Mouse (Mus musculus) embryonic facial prominence, embryonic 11.5 days (tissue): ENCODE results near the gene Hoxc8. TPM values are rescaled to one million over a fixed set of nuclear protein-coding genes. Genes with fewer than 3 reads are reported as not detected.

Source experiments
- ATAC-seq: fragments of 200-750 bp; cut with Nextera tagmentation; replicated peaks from 2 replicates; pipeline ENCODE4 v1.8.0; 2017; ENCODE audit warnings: low read depth; ENCODE audit not compliant: insufficient number of reproducible peaks, low FRiP score, low TSS enrichment
- DNase-seq: peaks from one replicate; pipeline ENCODE4 v3.0.0-alpha.2; 2015; ENCODE audit warnings: low spot score
- H3K27ac ChIP-seq: fragments of 300-500 bp; sonication (generic); replicated peaks from 2 replicates; pipeline ENCODE4 v1.5.1; 2014; ENCODE audit warnings: mild to moderate bottlenecking, low read depth, low read length, control low read depth
- H3K27me3 ChIP-seq: fragments of 300-500 bp; sonication (generic); 2 replicates; pipeline ENCODE4 v1.6.1; 2014; ENCODE audit warnings: mild to moderate bottlenecking, low read length, moderate library complexity, mixed read lengths; ENCODE audit not compliant: control insufficient read depth, insufficient read depth
- H3K36me3 ChIP-seq: fragments of 300-500 bp; sonication (generic); replicated peaks from 2 replicates; pipeline ENCODE4 v1.6.1; 2014; ENCODE audit warnings: low read depth, mild to moderate bottlenecking, low read length, moderate library complexity, mixed read lengths; ENCODE audit not compliant: control insufficient read depth, insufficient read depth
- H3K4me1 ChIP-seq: fragments of 300-500 bp; sonication (generic); 2 replicates; pipeline ENCODE4 v1.6.1; 2014; ENCODE audit warnings: low read length, mixed read lengths; ENCODE audit not compliant: control insufficient read depth, insufficient read depth
- H3K4me2 ChIP-seq: fragments of 300-500 bp; sonication (generic); 2 replicates; pipeline ENCODE4 v1.6.1; 2014; ENCODE audit warnings: low read depth, mild to moderate bottlenecking, control low read depth, low read length, moderate library complexity
- H3K4me3 ChIP-seq: fragments of 300-500 bp; sonication (generic); 2 replicates; pipeline ENCODE4 v1.5.1; 2014; ENCODE audit warnings: low read depth, low read length, control low read depth
- H3K9ac ChIP-seq: fragments of 300-500 bp; sonication (generic); replicated peaks from 2 replicates; pipeline ENCODE4 v1.6.1; 2014; ENCODE audit warnings: mild to moderate bottlenecking, control low read depth, low read length
- H3K9me3 ChIP-seq: fragments of 300-500 bp; sonication (generic); replicated peaks from 2 replicates; pipeline ENCODE4 v1.6.1; 2016; ENCODE audit warnings: mild to moderate bottlenecking, low read length, inconsistent platforms, mixed read lengths; ENCODE audit not compliant: control insufficient read depth
- WGBS: fragments of 180-500 bp; shearing (Covaris S2); extraction: QIAGEN DNeasy Blood & Tissue Kit; methylation state at CpG from one replicate; pipeline ENCODE4 v1.1.7; 2014; 5-methylcytosine and 5-hydroxymethylcytosine counted together
- polyA plus RNA-seq: library from polyadenylated mRNA; unstranded; fragments of >200 nt; fragmentation: Nextera tagmentation; extraction: Ambion mirVana; gene quantifications from 2 replicates; pipeline ENCODE4 v1.2.1, GENCODE M21; 2014

Gene Hoxc8
- polyA plus RNA-seq, 1 experiment from 2014 or later, result not detected

DNA sequence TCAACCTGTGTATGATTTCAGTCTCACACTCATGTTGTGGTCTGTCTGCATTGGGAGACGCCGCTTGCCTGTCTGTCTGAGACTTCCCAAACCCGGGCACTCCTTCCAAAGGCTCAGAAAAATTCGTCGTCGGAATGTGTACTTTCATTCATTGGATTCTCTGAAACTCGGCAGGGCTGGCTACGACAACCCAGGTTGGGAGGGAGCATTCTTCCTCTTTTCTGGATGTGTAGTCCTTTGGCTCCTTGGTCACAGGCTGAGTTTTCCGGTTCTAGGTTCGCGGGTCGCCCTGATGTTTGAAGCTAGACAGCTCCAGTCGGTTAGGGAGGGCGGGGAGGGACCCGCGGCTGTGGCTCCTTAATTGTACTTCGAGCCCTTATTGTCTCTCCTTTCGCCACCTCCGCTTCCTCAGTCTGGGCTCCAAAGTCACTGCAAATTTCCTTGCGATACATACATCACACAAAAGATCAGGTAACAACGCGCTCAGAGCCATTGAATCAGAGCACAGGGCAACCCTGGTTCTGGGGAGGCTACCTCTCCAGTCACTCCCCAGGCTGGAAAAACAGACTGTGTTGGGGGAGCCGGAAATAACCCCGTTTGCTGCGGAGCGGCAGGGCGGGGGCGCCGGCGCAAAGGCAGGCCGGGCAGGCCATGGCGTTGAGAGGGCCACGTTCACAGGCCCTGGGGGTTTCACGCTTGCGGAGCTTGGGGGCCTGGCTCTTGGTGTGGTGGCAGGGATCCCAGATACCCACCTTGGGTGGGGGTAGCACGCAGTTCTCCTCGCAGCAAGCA is 13.6 kb upstream of the Hoxc8 start:
- no peak for DNase-seq
- no peaks in the 10 kb centered on the region for H3K36me3 ChIP-seq
- H3K4me1 ChIP-seq, result peaks cover 4% of the 10 kb centered on the region
- H3K4me3 ChIP-seq, result no peak overlapping the region
- H3K27me3 ChIP-seq, result peaks cover 97% of the 10 kb centered on the region
- ATAC-seq, result no peak
- no peak overlapping the region for H3K4me2 ChIP-seq
- H3K9ac ChIP-seq, result no peak overlapping the region
- H3K9me3 ChIP-seq, result no peaks in the 10 kb centered on the region
- no peak overlapping the region for H3K27ac ChIP-seq
- WGBS, result 1% methylated on average over 37 of the region's 37 CpGs

DNA sequence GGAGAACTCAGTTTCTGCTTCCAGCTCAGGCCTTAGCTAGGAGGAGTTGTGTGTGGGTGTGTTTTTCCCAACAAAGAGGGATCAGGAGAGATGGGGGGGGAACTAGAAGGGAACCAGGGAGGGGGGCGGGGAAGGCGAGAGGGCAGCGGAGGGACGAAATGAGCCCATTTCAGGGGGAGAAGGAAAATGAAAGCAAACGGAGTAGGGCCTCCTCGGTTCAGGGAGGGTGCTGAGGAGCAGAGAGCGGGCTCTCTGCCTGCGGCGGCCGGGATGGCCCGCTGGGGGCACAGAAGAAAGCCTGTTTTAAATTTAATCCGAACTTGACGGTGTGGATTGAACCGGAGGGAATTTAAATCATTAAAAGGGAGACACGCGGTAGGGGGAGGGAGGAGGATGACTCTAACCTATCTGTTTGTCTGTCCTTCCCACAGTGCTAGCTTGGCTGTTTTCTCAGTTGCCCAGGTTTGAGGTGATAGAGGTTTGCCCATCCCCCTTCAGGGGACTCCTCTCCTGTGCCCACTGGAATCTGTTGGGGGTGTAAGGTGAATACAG is 12.9 kb upstream of the Hoxc8 start:
- peaks cover 97% of the 10 kb centered on the region for H3K27me3 ChIP-seq
- no peak overlapping the region for H3K4me2 ChIP-seq
- ATAC-seq (no peak), DNase-seq (no peak)
- H3K9me3 ChIP-seq, result no peaks in the 10 kb centered on the region
- H3K4me3 ChIP-seq, result no peak overlapping the region
- no peak overlapping the region for H3K27ac ChIP-seq
- WGBS, result 1% methylated on average over 16 of the region's 16 CpGs
- H3K9ac ChIP-seq, result no peak overlapping the region
- peaks cover 6% of the 10 kb centered on the region for H3K4me1 ChIP-seq
- H3K36me3 ChIP-seq, result no peaks in the 10 kb centered on the region

DNA sequence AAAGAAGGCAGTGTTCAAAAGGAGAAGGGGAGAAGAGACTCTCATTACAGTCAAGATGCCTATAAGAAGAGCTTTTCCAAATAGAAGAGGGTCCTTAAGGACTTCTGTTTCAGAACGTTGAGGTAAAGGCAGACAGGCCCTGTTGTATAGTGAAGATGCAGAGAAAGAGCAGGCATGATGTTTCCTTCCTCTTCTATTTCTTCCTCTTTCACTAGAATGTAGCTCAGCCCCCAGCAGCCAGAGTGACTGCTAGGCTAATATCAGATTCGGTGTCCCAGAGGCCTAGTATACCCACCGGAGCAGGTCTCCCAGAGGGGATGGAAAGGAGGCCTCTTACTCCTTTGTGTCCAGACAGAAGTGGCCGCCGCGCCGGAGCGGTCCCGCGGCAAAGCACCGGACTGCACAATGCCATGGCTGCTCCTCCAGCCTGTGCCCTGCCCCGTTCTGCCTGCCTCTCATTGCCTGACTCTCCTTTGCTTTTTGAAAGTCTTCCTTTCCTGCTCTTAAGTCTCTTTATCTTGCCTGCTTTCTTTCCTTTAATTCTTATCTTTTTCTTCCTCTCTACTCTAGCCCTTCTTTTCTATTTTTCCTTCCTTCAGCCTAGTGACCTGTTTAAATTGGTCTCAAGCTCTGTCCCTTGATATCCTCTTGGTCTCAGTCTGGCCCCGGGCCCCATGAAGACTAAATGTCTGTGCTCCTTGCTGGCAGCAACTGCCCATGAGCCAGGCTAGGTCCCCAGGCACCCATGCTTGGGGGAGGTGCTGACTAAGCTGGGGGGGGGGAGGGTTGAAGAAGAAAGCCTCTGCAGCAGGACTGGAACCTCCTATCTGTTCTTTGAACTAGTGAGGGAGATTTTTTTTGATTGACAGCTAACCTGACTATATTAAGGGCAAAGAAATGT is 11.5 kb upstream of the Hoxc8 start:
- WGBS, result 1% methylated on average over 13 of the region's 13 CpGs
- no peak overlapping the region for H3K4me2 ChIP-seq
- DNase-seq, result no peak

DNA sequence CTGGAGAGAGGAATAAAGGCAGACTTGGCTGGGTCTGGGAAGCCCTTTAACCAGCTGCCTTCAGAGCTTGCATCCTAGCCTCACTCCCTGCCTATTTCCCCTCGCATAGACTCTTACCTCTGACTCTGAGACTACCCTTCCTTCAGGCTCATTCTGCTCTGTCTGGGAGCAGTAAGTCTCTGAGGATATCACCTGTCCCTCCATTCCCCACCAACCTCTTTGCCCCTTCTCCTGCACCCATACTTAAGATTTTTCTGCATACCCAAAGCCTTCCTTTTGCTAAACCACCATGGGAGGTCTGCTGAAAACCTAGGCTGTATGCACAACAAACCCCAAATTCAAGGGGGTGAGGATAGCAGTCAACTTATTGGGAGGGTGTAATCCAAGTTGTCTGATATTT is 10.5 kb upstream of the Hoxc8 start:
- ATAC-seq (no peak), DNase-seq (no peak)
- Histone ChIP-seq H3K9me3 (no peaks in the 10 kb centered on the region), H3K4me1 (peaks cover 6% of the 10 kb centered on the region), H3K9ac (no peak overlapping the region), H3K4me2 (no peak overlapping the region), H3K27me3 (peaks cover 96% of the 10 kb centered on the region), H3K36me3 (no peaks in the 10 kb centered on the region), H3K27ac (no peak overlapping the region), H3K4me3 (no peak overlapping the region)
- 0% methylated on average over 1 of the region's 1 CpGs for WGBS

More for the DNA sequence above, 11.5 kb upstream of the Hoxc8 start:
- no peaks in the 10 kb centered on the region for H3K36me3 ChIP-seq
- no peak overlapping the region for H3K27ac ChIP-seq
- no peak overlapping the region for H3K4me3 ChIP-seq
- peaks cover 96% of the 10 kb centered on the region for H3K27me3 ChIP-seq
- H3K9ac ChIP-seq, result no peak overlapping the region
- no peak for ATAC-seq
- no peaks in the 10 kb centered on the region for H3K9me3 ChIP-seq
- H3K4me1 ChIP-seq, result peaks cover 6% of the 10 kb centered on the region

DNA sequence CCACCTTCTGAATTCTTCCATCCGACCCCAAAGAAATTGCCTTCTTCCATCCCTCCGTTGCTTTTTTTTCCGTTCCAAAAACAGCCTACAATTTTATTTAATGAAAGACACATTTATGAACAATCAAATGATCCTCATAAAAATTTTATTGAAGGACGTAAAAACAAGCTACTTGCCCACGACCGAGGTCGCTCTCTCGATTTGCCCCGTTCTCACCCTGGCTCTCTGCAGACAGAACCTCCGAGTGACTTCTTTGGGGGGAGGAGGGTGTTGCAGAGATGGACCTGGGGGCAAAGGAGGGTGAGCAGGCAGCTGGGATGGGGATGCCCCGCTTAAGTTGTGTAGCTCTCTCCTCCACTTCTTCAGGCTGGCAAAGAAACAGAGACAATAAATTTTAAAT is 10.1 kb upstream of the Hoxc8 start:
- H3K9ac ChIP-seq, result no peak overlapping the region

DNA sequence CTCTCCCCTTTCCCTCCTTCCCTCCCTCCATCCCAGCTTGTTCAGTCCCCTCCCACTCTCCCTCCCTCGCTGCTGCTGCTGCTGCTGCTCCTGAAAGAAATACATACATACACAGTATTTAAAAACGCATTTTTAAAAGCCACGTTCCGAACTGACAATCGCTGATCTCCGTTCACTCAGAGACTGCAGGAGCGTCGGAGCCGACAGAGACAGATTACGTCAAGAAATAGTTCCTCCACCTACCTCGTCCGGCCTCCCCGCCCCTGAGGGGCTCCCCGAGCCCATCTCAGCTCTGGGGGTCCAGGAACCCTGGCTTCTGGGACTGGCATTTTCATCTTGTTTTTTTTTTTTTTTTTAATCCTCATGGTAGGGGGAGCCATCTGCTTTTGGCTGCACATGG is 9.5 kb upstream of the Hoxc8 start:
- Histone ChIP-seq H3K4me3 (no peak overlapping the region), H3K36me3 (no peaks in the 10 kb centered on the region), H3K27me3 (peaks cover 96% of the 10 kb centered on the region), H3K4me2 (no peak overlapping the region), H3K4me1 (peaks cover 6% of the 10 kb centered on the region), H3K9me3 (no peaks in the 10 kb centered on the region), H3K9ac (no peak overlapping the region), H3K27ac (no peak overlapping the region)
- no peak for DNase-seq
- WGBS, result 0% methylated on average over 14 of the region's 14 CpGs
- no peak for ATAC-seq

More for the DNA sequence above, 10.1 kb upstream of the Hoxc8 start:
- Histone ChIP-seq H3K9me3 (no peaks in the 10 kb centered on the region), H3K27me3 (peaks cover 96% of the 10 kb centered on the region), H3K4me2 (no peak overlapping the region), H3K4me1 (peaks cover 6% of the 10 kb centered on the region), H3K36me3 (no peaks in the 10 kb centered on the region), H3K27ac (no peak overlapping the region), H3K4me3 (no peak overlapping the region)
- DNase-seq (no peak), ATAC-seq (no peak)
- WGBS, result 2% methylated on average over 11 of the region's 11 CpGs

DNA sequence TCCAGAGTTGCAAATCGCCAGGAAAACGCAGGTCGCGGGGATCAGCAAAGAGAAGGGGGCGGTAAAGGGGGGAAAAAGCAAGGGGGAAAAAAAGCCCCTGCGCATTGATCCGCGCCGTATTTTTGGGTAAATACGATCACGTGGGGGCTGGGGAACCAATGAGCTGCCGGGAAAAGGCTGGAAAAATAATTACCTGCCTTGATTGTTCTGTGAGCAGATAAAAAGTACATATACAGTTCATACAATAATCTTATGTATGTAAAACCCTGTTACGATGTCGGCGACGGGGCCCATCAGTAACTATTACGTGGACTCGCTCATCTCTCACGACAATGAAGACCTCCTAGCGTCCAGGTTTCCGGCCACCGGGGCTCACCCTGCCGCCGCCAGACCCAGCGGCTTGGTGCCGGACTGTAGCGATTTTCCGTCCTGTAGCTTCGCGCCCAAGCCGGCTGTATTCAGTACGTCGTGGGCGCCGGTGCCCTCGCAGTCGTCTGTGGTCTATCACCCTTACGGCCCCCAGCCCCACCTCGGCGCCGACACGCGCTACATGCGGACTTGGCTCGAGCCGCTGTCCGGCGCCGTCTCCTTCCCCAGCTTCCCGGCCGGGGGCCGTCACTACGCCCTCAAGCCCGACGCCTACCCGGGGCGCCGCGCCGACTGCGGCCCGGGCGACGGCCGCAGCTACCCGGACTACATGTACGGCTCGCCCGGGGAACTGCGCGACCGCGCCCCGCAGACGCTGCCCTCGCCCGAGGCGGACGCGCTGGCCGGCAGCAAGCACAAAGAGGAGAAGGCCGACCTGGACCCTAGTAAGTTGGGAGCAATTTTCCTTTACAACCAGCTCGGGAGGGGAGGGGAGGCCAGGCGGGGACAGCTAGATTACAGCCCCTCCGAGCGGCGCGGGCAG is 8.8 kb upstream of the Hoxc8 start:
- Histone ChIP-seq H3K36me3 (no peaks in the 10 kb centered on the region), H3K9me3 (no peaks in the 10 kb centered on the region), H3K27me3 (peaks cover 96% of the 10 kb centered on the region), H3K4me3 (peak overlapping the region; percentile 16; the same call in 1 of the 2 replicates), H3K27ac (no peak overlapping the region), H3K4me1 (peaks cover 6% of the 10 kb centered on the region), H3K4me2 (peak overlapping the region; percentile 17), H3K9ac (no peak overlapping the region)
- under 1% methylated on average over 88 of the region's 88 CpGs for WGBS
- ATAC-seq (no peak), DNase-seq (peak; percentile 76)
